Mouse (Mus musculus) ovary, postnatal 10 days (tissue): ENCODE data around the gene Adamts2.

Source experiments
- DNase-seq: peaks from one replicate; pipeline ENCODE4 v3.0.0; 2022; ENCODE audit warnings: low spot score

The Adamts2 gene

GRCm38 (mm10) chr11:50601641-50602355 lies at the start of gene Adamts2:
Gene Adamts2, plus strand, starts transcription at chr11:50602084.
- DNase-seq = peak; percentile 52

GRCm38 (mm10) chr11:50557064-50557463 lies 44.8 kb upstream of the Adamts2 start:
- no peak for DNase-seq

- DNase-seq = no peak
These were observed 42.8 kb upstream of the Adamts2 start for GRCm38 (mm10) chr11:50559108-50559507.

- DNase-seq = no peak
These were observed 36.2 kb upstream of the Adamts2 start for GRCm38 (mm10) chr11:50565466-50566211.

GRCm38 (mm10) chr11:50571448-50571847 lies 30.4 kb upstream of the Adamts2 start:
- no peak for DNase-seq

GRCm38 (mm10) chr11:50576521-50576920 lies 25.4 kb upstream of the Adamts2 start:
- DNase-seq = no peak

GRCm38 (mm10) chr11:50587026-50587425 lies 14.9 kb upstream of the Adamts2 start:
- no peak for DNase-seq

- peak; percentile 24 for DNase-seq
These were observed 14.1 kb upstream of the Adamts2 start for GRCm38 (mm10) chr11:50587787-50588186.

GRCm38 (mm10) chr11:50589060-50589459 lies 12.8 kb upstream of the Adamts2 start:
- DNase-seq = peak; percentile 29

GRCm38 (mm10) chr11:50591053-50591452 lies 10.8 kb upstream of the Adamts2 start:
- no peak for DNase-seq

- no peak for DNase-seq
These were observed 8.9 kb upstream of the Adamts2 start for GRCm38 (mm10) chr11:50592892-50593553.

- no peak for DNase-seq
These were observed 5.3 kb upstream of the Adamts2 start for GRCm38 (mm10) chr11:50596571-50596970.

GRCm38 (mm10) chr11:50599156-50599555 lies 2.7 kb upstream of the Adamts2 start:
- no peak for DNase-seq

GRCm38 (mm10) chr11:50602356-50603081 lies 635 bp downstream of the Adamts2 start:
- DNase-seq = peak; percentile 52

- peak; percentile 43 for DNase-seq
These were observed 1.4 kb downstream of the Adamts2 start for GRCm38 (mm10) chr11:50603082-50603910.

GRCm38 (mm10) chr11:50604371-50604770 lies 2.5 kb downstream of the Adamts2 start:
- no peak for DNase-seq

GRCm38 (mm10) chr11:50611181-50611580 lies 9.3 kb downstream of the Adamts2 start:
- DNase-seq = no peak

GRCm38 (mm10) chr11:50617015-50617543 lies 15.2 kb downstream of the Adamts2 start:
- DNase-seq = no peak

- DNase-seq = no peak
These were observed 19.0 kb downstream of the Adamts2 start for GRCm38 (mm10) chr11:50620926-50621325.

GRCm38 (mm10) chr11:50621364-50621763 lies 19.5 kb downstream of the Adamts2 start:
- DNase-seq = no peak

- peak; percentile 38 for DNase-seq
These were observed 20.4 kb downstream of the Adamts2 start for GRCm38 (mm10) chr11:50622238-50622726.
